Mouse (Mus musculus) layer of hippocampus, adult 18-20 months (tissue): Measurements from ENCODE around the gene Pllp. TPM values are rescaled to one million over a fixed set of nuclear protein-coding genes. Genes with fewer than 3 reads are reported as not detected.

Experiments
- DNase-seq, 2 experiments: peaks; one replicate each; pipeline ENCODE4 v3.0.0; 2022; ENCODE audit warnings: low spot score in 2 of 2
- long read RNA-seq: library from polyadenylated mRNA; stranded (forward); transcript quantifications from one replicate; pipeline ENCODE4 v2.0.0, GENCODE M21; 2021
- total RNA-seq, 2 experiments: library from RNA; stranded (reverse); gene quantifications; 2 replicates each; pipeline ENCODE4 v1.2.3; 2021

The Pllp gene
- total RNA-seq: 10 to 100 TPM; 37.0 to 42.6 TPM
- long read RNA-seq, transcript Pllp-201 (4 exons, 1,926 nt): major isoform, 19 of 22 reads
- long read RNA-seq, partial matches to known transcripts: 0 of 22 reads
- long read RNA-seq, other reads (novel, unspliced or antisense): 2 of 22 reads

DNA sequence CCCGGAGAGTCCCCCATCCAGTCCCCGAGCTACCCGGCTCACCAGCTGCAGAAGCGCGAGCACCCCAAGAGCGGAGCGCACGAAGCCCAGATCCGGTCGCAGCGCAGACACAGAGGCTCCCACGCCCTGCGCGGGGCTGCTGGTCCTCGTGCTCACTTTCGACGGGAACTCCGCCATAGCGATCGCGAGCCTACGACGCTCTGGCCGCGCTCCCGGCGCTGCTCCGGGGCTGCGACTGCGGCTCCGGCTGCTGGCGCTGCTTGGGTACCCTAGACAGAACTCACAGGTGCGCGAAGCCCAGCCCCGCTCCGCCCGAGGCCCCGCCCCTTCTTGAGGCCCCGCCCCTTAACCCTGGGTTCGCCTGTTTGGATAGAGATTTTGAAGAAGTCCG, at the start of gene Pllp:
TSS of gene Pllp (minus strand) at position 285 of the 391 bp plus-strand sequence.
- peak; percentile 33 to 57 for DNase-seq

DNA sequence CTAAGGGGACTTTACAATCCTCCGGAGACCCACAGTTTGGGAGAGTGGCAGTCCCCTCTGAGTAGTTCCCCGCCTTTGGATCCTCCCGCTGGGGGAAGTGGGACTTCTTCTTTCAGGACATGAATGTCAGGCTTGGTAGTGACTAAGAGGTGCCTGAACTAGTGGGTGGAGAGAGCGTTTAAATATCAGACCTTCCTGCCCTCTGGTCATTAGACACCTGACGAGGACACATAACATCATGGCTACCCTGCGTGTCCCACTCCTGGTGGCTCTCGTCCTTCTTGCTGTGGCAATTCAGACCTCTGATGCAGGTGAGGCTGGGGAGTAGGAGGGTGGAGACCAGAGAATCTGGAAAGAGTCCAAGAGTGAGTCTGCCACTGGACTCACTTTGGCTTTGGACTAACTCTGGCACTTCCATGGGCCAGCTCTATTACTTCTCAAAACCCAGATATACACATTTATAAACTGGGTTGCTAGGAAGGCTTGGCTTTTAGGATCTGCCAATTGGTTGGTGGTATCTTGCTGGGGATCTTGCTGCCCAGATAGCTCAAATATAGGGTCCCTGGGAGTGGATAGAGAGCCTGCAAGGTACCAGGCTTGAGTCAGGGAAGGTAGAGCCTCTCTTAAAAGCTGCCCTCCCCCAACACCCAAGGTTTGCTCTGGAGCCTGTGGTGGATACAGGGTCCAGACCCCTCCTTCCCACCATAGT, 49.6 kb upstream of the Pllp start, which contains the start of gene Ccl22:
TSS of gene Ccl22 (plus strand) at position 115 of the 709 bp plus-strand sequence.
- no peak for DNase-seq

DNA sequence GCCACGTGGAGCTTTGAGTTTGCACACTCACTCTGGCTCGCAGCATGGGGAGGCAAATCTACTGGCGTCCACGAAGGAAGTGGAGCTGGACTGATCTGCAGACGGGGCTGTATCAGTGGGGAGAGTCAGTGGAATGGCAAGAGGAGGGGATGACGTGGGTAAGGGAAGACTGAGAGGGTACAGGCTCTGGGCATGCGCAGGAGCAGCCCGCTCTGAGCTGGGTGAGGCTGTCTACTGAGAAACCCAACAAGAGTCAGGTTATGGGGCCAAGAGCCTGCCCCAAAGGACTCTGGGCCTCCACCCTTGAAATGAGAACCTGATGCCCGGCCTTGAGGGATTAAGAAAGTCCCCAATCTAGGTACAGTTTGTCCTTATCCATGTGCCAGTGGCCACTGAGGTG, 48.9 kb upstream of the Pllp start:
- no peak for DNase-seq

DNA sequence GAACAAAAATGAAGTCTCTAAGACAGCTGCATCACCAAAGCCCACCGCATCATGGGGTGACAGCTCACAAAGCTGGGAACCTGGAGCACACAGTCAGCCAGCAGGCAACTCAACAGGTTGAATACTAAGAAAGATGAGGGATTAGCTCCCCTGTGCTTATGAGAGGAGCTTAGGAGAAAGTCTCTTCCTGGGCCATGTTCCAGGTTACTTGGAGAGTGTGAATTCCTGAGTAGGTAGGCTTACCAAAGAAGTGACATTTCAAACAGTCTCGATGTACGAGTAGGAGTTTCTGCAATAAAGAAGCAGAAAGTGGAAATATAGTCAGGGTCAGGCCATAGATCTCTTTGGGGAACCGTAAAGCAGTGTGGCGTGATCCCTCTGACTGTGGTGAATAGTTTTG, 48.4 kb upstream of the Pllp start:
- DNase-seq: no peak

DNA sequence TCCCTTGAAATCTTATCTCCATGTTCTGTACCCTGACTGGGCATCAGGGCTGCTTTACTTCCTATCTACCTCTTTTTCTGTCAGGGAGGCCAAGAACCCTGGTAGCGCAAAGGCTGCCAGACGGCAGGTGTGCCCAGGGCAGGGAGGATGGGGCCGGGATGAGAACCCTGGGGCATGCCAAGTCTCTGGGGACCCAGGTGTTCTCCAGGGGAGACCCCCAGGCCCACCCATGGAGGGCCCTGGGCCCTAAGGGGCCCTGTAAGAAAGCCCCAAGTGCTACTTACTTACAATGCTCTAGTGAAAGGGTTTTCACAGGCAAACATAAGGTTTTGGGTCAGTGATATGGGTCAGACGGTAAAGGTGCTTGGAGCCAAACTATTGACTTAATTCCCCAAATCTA, 45.6 kb upstream of the Pllp start:
- DNase-seq: no peak

DNA sequence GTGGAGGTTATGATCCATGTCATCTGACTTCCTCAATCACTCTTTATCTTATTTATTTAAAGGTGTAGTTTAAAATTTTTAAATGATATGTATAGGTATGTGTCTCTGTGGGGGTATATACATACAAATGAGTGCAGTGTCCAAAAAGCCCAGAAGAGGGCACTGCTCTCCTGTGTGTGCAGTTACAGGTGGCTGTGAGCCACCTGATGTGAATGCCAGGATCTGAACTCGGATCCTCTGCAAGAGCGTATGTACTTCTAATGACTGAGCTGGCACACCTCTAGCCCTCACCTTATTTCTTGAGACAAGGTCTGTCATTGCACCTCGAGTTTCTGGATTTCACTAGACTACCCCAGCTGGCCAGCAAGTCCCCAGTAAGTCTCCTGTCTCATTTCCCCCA, 44.5 kb upstream of the Pllp start:
- DNase-seq: no peak

DNA sequence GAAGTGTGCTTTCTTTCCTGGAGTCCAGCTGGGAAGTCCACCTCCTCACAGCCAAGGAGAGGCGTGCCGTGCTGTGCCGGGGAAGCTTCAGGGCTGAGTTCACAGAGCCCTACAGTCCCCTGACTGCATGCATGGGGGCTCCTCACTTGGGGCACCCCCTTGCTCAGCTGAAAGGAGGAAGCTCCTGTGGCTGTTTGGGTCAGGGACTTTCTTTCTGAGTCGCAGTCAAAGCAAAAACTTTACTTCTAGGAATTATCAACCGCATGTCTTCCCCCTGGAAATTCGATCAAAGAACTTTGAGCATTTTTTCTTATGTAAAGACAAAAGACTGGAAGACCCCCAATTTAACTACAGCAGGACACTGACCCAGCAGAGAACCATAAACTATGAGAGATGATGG, 43.8 kb upstream of the Pllp start:
- no peak for DNase-seq

DNA sequence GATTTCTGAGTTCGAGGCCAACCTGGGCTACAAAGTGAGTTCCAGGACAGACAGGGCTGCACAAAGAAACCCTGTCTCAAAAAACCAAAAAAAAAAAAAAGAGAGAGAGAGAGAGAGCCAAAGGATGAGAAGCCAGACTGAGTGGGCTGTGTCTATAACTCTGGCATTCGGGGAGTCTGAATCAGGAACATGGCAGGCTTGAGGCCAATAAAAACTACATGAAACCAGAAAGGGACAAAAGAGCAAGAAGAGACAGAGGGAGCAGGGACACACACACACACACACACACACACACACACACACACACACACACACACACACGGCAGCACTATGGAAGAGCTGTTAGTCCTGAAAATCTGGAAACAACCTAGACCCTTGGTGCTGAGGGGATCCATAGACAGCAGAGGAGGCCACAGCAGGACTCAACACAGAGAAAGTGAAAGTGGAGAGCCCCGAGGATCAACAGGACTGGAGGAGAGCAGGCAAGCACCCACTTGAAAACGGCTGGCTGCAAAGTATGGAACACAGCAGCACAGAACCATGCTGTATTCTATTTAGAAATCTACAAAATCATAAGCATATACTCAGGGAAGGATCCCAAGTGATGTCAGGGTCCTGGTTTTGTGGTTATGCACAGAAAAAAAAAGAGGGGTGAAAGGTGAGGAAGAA, 39.5 kb upstream of the Pllp start:
- no peak for DNase-seq

DNA sequence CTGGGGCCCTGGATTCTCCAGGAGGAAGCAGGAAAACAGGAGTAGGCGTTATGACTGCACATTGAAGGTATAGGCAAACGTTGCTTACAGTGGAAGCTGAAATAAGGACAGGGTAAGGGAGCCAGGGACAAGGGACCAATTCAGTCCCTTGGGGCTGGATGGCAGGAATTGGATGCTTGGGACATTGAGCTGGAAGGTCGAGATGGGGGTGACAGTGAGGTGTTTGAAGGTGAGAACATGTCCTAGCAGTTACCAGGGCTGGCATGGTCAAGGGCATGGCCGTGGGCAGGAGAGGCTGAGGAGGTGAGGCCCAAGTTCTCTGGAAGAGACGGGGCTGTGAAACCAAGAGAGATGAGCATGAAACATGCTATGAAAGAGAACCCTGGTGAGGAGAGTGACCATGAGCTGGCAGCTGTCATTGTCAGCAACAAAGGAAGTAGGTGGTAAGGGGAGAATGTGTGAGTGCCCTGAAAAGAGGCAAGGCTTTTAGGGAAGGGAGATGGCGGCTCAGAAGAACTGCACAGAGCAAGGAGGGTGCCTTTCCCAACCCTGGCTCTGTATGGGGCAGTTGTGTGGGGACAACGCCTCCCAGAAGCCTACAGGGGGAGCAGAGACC, 38.8 kb upstream of the Pllp start:
- no peak for DNase-seq

DNA sequence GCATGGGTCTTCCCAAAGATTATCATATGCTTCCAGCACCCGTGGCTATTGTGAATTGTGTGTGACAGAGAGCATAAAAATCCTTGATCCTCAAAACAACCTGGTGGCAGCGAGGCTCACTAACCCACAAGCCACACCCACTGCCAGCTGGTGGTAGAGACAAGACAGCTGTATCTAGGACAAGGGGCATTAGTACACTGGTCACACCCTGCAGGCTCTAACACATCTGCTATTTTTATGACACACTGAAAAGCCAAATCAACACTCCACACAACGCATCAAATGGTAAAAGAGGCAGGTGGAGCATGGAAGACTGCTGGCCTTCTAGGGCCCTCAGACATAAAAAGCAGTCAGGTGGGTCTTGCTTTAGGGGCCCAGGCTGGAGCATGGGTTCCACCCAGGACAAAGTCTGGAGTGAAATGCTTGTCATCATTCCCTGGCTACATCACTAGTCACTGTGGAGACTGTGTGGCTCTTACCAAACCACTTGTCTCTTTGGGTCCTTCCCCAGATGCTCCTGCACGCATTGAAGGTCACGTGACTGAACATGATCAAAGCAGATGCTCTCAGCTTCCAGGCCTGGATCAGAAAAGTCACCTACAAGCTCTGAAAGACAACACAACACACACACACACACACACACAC, 37.9 kb upstream of the Pllp start:
- no peak for DNase-seq

DNA sequence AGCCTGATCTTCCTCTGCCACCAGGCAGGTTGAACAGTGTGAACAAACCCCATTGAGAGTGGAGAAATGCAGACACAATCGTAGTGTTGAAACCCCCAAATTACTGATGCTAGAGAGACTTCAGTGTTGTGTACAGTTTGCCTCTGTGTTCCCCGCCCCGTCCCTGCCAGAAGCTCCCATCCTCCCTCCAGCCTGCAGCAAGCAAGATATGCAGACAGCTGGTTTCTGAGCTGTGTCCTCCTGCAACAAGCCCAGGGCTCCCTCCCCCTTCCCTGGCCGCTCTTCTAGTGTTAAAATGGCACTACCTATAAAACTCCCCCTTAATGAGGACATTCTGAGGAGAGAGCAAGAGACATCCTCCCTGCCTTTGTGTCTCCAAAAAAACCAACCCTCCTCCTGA, 33.2 kb upstream of the Pllp start:
- DNase-seq: no peak

DNA sequence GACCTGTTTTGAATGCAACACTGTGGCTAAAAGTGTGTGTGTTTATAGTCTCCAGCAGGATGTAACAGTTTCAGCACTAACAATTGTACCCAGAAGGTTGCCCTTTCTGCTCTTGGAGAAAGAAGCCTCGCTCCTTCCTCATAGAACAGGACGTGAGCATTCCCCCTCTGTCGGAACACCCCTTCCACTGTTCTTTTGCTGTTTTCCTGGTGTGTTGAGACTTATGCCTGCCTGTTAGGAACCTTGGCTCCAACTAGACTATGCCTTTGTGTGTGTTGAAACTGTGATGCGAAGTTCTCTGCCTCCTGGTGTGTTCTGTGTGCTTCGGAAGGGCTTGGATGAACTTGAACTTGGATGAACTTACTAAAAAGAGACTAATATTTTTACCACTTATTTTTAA, 29.9 kb upstream of the Pllp start:
- no peak for DNase-seq

DNA sequence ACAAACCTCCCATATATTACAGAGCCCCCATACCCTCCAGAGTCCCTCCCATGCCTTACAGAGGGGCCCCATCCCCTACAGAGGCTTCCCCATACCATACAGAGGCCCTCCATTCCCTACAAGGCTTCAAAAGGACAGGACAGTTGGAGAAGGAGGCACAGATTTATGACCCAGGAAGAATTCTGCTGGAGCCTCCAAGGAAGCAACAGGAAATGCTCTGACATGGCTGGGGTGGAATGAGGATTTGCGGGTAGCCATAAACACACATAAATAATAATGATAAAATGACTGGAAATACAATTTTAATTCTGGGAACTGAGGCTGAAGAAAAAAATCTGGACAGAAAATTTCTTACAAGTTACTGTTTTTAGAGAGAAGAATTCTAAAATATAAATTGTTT, 20.8 kb upstream of the Pllp start:
- no peak for DNase-seq

DNA sequence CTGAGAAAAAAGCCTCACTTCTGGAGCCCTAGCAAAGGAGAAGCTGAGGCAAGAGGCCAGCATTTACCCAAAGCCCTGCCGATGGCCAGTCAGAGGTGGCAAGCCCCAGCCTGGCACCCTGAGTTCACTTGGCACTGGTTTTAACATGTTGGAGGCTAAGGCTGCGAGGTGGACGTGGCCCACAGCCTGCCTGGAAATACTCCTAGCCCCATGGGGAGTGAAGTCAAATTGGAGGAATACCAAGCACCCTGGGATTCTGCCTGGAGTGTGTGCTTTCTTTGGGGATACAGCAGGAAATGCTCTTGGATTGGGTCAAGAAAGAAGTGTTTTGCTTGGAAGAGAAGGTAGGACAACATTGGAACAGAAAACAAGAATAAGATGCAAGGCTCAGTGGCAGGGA, 19.8 kb upstream of the Pllp start:
- DNase-seq: no peak

DNA sequence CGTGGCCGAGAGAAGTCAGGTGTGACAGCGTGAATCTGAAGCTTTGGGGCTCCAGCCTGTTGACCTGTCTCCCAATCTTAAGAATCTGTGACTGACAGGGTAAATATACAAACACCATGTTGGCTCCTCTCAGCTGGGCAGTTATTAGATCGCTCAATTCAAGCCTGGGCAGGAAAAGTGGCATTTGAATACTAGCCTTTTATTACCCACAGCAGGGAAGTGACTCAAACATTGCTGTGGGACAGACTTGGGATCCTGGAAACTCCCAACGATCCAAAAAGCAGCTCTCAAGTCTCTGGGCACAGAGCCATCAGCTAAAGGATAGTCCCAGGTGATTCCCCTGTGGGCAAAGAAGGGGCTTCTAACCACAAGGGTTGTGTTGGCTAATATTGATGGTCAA, 18.5 kb upstream of the Pllp start:
- DNase-seq: no peak

DNA sequence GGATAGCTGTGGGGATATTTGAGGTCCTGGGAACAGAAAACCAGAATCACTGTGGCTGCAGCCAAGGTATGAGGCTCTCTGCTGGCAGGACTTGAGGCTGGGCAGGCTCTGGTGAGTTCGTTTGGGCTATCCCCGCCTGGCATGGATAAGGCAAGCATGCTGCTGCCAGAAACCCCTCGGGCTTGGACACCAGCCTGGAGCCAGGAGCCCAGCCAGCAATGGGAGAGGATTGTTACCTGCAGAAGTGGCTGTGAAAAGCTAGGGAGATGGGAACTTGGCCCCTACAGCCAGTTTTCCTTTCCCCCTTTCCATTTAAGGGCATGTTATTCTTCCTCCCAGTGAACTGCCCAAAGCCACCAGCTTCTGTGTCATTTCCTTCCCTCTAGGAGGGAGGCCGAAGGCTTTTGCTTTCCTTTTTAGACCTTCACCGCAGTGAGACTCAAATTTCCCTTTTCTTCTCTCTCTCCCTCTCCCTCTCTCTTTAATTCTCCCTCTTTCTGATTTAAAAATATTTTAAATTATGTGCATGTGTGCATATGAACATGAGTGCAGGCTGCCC, 15.2 kb upstream of the Pllp start:
- no peak for DNase-seq

DNA sequence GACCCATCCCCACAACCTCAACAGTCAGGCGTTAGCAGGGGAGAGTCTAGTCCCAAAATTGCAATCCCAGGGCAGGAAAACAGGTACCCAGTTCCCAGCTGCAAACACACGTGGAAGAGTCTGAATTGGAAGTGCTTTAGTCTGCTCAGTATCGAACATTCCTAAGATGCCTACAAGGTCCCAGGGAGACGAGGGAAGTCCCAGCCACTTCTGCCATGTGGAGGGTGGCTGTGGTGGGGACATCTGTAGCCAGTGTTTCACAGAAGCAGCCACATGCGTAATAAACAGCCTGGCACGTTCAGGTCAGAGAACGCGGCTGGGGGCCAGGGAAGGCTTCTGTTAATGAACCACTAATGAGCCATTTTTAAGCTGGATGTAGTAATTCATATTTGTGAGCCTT, 14.3 kb upstream of the Pllp start:
- no peak for DNase-seq

DNA sequence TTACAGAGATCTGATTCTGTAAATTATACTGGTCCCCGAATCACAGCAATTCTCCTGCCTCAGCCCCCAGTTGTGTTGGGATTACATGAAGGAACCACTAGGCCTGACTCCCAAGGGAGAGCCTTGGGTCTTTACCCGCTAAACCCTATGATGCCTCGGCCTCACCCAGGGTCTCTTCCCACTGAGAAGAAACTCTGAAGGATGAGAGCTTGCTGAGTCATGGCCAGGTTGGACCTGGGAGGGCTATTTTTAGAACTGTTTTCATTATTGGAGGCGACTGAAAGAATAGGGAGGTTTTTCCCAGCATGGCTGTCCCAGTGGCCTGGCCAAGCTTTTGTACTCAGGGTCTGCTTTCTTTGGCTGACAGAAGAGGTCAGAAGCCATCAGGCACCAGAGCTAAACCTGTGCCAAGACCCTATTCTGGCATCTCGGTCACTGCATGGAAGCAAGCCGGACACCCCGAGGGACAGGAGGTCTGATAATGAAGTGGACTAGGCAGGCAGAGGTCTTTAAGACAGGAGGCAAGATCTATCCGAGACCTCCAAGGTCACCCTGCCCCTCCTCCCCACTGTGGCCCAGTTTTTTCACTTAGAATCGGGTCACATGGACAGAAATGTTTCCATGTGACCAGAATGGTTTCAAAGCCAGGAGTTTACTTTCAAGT, 10.8 kb upstream of the Pllp start:
- no peak for DNase-seq

DNA sequence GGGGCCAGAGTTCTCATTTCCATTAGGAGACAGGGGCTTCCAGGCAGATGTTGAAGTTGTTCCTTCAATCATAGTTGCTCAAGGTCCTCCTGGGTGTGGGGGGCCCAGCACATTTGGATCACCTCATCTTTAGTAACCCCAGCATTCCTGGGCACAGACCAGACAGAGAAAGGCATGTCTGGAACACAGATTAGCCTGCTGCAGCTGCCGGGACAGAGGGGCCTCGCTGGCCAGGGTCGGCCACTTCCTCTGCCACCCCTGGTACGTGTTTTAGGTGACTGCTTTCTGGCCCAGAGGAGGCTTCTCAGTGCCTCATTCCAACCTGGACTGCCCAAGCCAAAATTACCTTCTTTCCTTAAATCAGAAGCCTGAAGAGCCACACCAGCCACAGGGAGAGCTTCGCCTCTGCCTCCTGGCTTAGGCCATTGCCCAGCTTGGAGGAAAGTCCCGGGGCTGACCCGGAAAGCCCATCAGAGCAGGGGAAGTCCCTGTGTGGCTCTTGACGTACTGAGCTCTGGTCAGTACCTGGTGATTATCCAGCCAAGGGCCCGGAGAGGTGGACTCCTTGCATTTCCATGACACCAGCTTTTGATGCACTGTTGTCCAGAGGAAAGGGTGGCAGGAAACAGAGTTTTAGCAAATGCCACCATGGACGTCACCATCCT, 9.6 kb upstream of the Pllp start:
- no peak for DNase-seq

DNA sequence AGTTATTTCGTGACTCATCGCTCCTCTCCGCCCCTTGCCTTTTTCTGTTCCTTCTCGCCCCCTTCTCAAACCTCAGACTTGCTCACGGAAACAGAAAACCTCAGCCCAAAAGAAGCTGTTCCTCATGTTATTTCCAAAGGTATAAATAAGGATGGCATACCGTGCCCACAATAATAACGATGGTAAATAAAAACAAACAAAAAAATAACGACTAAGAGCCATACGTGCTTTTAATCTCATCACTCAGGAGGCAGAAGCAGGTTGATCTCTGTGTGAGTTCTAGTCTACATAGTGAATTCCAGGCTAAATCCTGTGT, 8.5 kb upstream of the Pllp start:
- no peak for DNase-seq
